Mouse (Mus musculus) hindbrain, embryonic 14.5 days (tissue): Measurements from ENCODE around the gene Nrxn1. TPM values are rescaled to one million over a fixed set of nuclear protein-coding genes. Genes with fewer than 3 reads are reported as not detected.
A peak's percentile ranks its signal among the peaks of the same experiment; 100 is the strongest.

Experiments used
- ATAC-seq: fragments of 200-750 bp; cut with Nextera tagmentation; 2 replicates; pipeline ENCODE4 v1.8.0; 2017; ENCODE audit warnings: moderate number of reproducible peaks, mild to moderate bottlenecking, moderate TSS enrichment, moderate library complexity; ENCODE audit not compliant: low FRiP score
- DNase-seq: peaks from one replicate; pipeline ENCODE4 v3.0.0-alpha.2; 2015; ENCODE audit warnings: low spot score
- H3K27ac ChIP-seq: fragments of 300-500 bp; sonication (generic); 2 replicates; pipeline ENCODE4 v1.5.1; 2014; ENCODE audit warnings: mild to moderate bottlenecking, moderate library complexity
- H3K27me3 ChIP-seq: fragments of 300-500 bp; sonication (generic); 2 replicates; pipeline ENCODE4 v1.6.1; 2014; ENCODE audit warnings: mild to moderate bottlenecking, low read length, mixed read lengths; ENCODE audit not compliant: control insufficient read depth, insufficient read depth
- H3K36me3 ChIP-seq: fragments of 300-500 bp; sonication (generic); replicated peaks from 2 replicates; pipeline ENCODE4 v1.6.1; 2014; ENCODE audit not compliant: control insufficient read depth, insufficient read depth
- H3K4me1 ChIP-seq: fragments of 300-500 bp; sonication (generic); replicated peaks from 2 replicates; pipeline ENCODE4 v1.6.1; 2014; ENCODE audit warnings: antibody characterized with exemption, low read length, mixed read lengths; ENCODE audit not compliant: control insufficient read depth, insufficient read depth
- H3K4me2 ChIP-seq: fragments of 300-500 bp; sonication (generic); replicated peaks from 2 replicates; pipeline ENCODE4 v1.6.1; 2014; ENCODE audit warnings: mild to moderate bottlenecking, moderate library complexity
- H3K4me3 ChIP-seq: fragments of 300-500 bp; sonication (generic); replicated peaks from 2 replicates; pipeline ENCODE4 v1.5.1; 2014; ENCODE audit warnings: mild to moderate bottlenecking, low read length
- H3K9ac ChIP-seq: fragments of 300-500 bp; sonication (generic); 2 replicates; pipeline ENCODE4 v1.6.1; 2014
- H3K9me3 ChIP-seq: fragments of 300-500 bp; sonication (generic); 2 replicates; pipeline ENCODE4 v1.6.1; 2016; ENCODE audit warnings: low read length; ENCODE audit not compliant: control insufficient read depth
- WGBS: fragments of 180-500 bp; shearing (Covaris S2); extraction: QIAGEN DNeasy Blood & Tissue Kit; methylation state at CpG from one replicate; pipeline ENCODE4 v1.1.7; 2014; 5-methylcytosine and 5-hydroxymethylcytosine counted together
- polyA plus RNA-seq: library from polyadenylated mRNA; unstranded; fragments of >200 nt; fragmentation: Nextera tagmentation; extraction: Ambion mirVana; gene quantifications from 2 replicates; pipeline ENCODE4 v1.2.1, GENCODE M21; 2014

The Nrxn1 gene
- polyA plus RNA-seq, 1 experiment from 2014 or later: 210 TPM

GRCm38 (mm10) chr17:90997714-90998113, 95.2 kb downstream of the Nrxn1 start:
- Histone ChIP-seq H3K36me3 (no peaks in the 10 kb centered on the region), H3K4me3 (no peak overlapping the region), H3K4me2 (no peak overlapping the region), H3K9ac (no peak overlapping the region), H3K9me3 (no peaks in the 10 kb centered on the region), H3K4me1 (peaks cover 6% of the 10 kb centered on the region), H3K27me3 (no peaks in the 10 kb centered on the region), H3K27ac (no peak overlapping the region)
- 68% methylated on average over 1 of the region's 1 CpGs for WGBS
- no peak for ATAC-seq
- no peak for DNase-seq

- Histone ChIP-seq H3K4me2 (no peak overlapping the region), H3K27ac (peak overlapping the region; percentile 43), H3K27me3 (no peaks in the 10 kb centered on the region), H3K4me1 (peaks cover 11% of the 10 kb centered on the region), H3K9me3 (no peaks in the 10 kb centered on the region), H3K36me3 (no peaks in the 10 kb centered on the region), H3K4me3 (no peak overlapping the region), H3K9ac (no peak overlapping the region)
- peak; percentile 63; the same call in 1 of the 2 replicates for ATAC-seq
- 0% methylated on average over 1 of the region's 1 CpGs for WGBS
- DNase-seq: peak; percentile 49
Measured at GRCm38 (mm10) chr17:90995436-90995835, 97.4 kb downstream of the Nrxn1 start.

GRCm38 (mm10) chr17:90994247-90994646, 98.6 kb downstream of the Nrxn1 start:
- no peaks in the 10 kb centered on the region for H3K27me3 ChIP-seq
- peaks cover 14% of the 10 kb centered on the region for H3K4me1 ChIP-seq
- no peak overlapping the region for H3K4me2 ChIP-seq
- no peaks in the 10 kb centered on the region for H3K36me3 ChIP-seq
- H3K27ac ChIP-seq: no peak overlapping the region
- H3K4me3 ChIP-seq: no peak overlapping the region
- no peak overlapping the region for H3K9ac ChIP-seq
- no peaks in the 10 kb centered on the region for H3K9me3 ChIP-seq
- DNase-seq (no peak), ATAC-seq (no peak)
- WGBS: 26% methylated on average over 1 of the region's 1 CpGs

GRCm38 (mm10) chr17:90990747-90991146, 102.1 kb downstream of the Nrxn1 start:
- no peaks in the 10 kb centered on the region for H3K36me3 ChIP-seq
- H3K4me3 ChIP-seq: no peak overlapping the region
- WGBS: 56% methylated on average over 2 of the region's 2 CpGs
- no peak overlapping the region for H3K9ac ChIP-seq
- ATAC-seq (no peak), DNase-seq (no peak)
- H3K27ac ChIP-seq: no peak overlapping the region
- H3K9me3 ChIP-seq: no peaks in the 10 kb centered on the region
- H3K4me1 ChIP-seq: peaks cover 14% of the 10 kb centered on the region
- no peaks in the 10 kb centered on the region for H3K27me3 ChIP-seq
- H3K4me2 ChIP-seq: no peak overlapping the region

GRCm38 (mm10) chr17:90962904-90963531, 129.9 kb downstream of the Nrxn1 start:
- Histone ChIP-seq H3K4me2 (no peak overlapping the region), H3K36me3 (no peaks in the 10 kb centered on the region), H3K9ac (no peak overlapping the region), H3K9me3 (no peaks in the 10 kb centered on the region), H3K4me1 (no peaks in the 10 kb centered on the region), H3K27ac (no peak overlapping the region), H3K4me3 (no peak overlapping the region), H3K27me3 (no peaks in the 10 kb centered on the region)
- WGBS: 64% methylated on average over 4 of the region's 4 CpGs
- DNase-seq: peak; percentile 53
- no peak; the same call in 1 of the 2 replicates for ATAC-seq

GRCm38 (mm10) chr17:90955221-90955620, 137.7 kb downstream of the Nrxn1 start:
- no peak overlapping the region for H3K9ac ChIP-seq
- no peaks in the 10 kb centered on the region for H3K27me3 ChIP-seq
- no peak for ATAC-seq
- 71% methylated on average over 2 of the region's 2 CpGs for WGBS
- DNase-seq: no peak
- no peaks in the 10 kb centered on the region for H3K4me1 ChIP-seq
- H3K36me3 ChIP-seq: no peaks in the 10 kb centered on the region
- H3K4me2 ChIP-seq: no peak overlapping the region
- no peak overlapping the region for H3K27ac ChIP-seq
- no peaks in the 10 kb centered on the region for H3K9me3 ChIP-seq
- no peak overlapping the region for H3K4me3 ChIP-seq

- no peak overlapping the region for H3K27ac ChIP-seq
- no peaks in the 10 kb centered on the region for H3K36me3 ChIP-seq
- H3K4me3 ChIP-seq: no peak overlapping the region
- no peak overlapping the region for H3K9ac ChIP-seq
- H3K9me3 ChIP-seq: no peaks in the 10 kb centered on the region
- no peaks in the 10 kb centered on the region for H3K4me1 ChIP-seq
- H3K4me2 ChIP-seq: no peak overlapping the region
- no peak for DNase-seq
- ATAC-seq: no peak
- H3K27me3 ChIP-seq: no peaks in the 10 kb centered on the region
- WGBS: 93% methylated on average over 2 of the region's 2 CpGs
Measured at GRCm38 (mm10) chr17:90934929-90935328, 157.9 kb downstream of the Nrxn1 start.

GRCm38 (mm10) chr17:90913320-90913719, 179.6 kb downstream of the Nrxn1 start:
- DNase-seq (no peak), ATAC-seq (no peak)
- Histone ChIP-seq H3K9me3 (no peaks in the 10 kb centered on the region), H3K4me1 (no peaks in the 10 kb centered on the region), H3K9ac (no peak overlapping the region), H3K4me3 (no peak overlapping the region), H3K27ac (no peak overlapping the region), H3K27me3 (no peaks in the 10 kb centered on the region), H3K4me2 (no peak overlapping the region), H3K36me3 (no peaks in the 10 kb centered on the region)
- WGBS: 84% methylated on average over 2 of the region's 2 CpGs

- no peaks in the 10 kb centered on the region for H3K4me1 ChIP-seq
- H3K27ac ChIP-seq: no peak overlapping the region
- WGBS: 82% methylated on average over 2 of the region's 2 CpGs
- no peak overlapping the region for H3K9ac ChIP-seq
- no peaks in the 10 kb centered on the region for H3K9me3 ChIP-seq
- no peaks in the 10 kb centered on the region for H3K36me3 ChIP-seq
- no peak for ATAC-seq
- no peak for DNase-seq
- H3K4me2 ChIP-seq: no peak overlapping the region
- H3K4me3 ChIP-seq: no peak overlapping the region
- no peaks in the 10 kb centered on the region for H3K27me3 ChIP-seq
Measured at GRCm38 (mm10) chr17:90912746-90913145, 180.1 kb downstream of the Nrxn1 start.

- no peak overlapping the region for H3K4me3 ChIP-seq
- no peak for ATAC-seq
- H3K9ac ChIP-seq: no peak overlapping the region
Measured at GRCm38 (mm10) chr17:90912341-90912740, 180.5 kb downstream of the Nrxn1 start.

More at GRCm38 (mm10) chr17:90912341-90912740, 180.5 kb downstream of the Nrxn1 start:
- Histone ChIP-seq H3K36me3 (no peaks in the 10 kb centered on the region), H3K9me3 (no peaks in the 10 kb centered on the region), H3K27ac (no peak overlapping the region), H3K4me2 (no peak overlapping the region), H3K27me3 (no peaks in the 10 kb centered on the region), H3K4me1 (no peaks in the 10 kb centered on the region)
- no peak for DNase-seq
